Mouse (Mus musculus): ENCODE data around the gene Armt1. TPM values are rescaled to one million over a fixed set of nuclear protein-coding genes. Genes with fewer than 3 reads are reported as not detected.
"Not testable (repeated sequence)": the region's sequence is repeated elsewhere in the genome, so short reads cannot be mapped to it uniquely, and the experiment has no call there.

Gene Armt1
- polyA plus RNA-seq, 1 experiment from 2014 or later, result 10.3 TPM

DNA sequence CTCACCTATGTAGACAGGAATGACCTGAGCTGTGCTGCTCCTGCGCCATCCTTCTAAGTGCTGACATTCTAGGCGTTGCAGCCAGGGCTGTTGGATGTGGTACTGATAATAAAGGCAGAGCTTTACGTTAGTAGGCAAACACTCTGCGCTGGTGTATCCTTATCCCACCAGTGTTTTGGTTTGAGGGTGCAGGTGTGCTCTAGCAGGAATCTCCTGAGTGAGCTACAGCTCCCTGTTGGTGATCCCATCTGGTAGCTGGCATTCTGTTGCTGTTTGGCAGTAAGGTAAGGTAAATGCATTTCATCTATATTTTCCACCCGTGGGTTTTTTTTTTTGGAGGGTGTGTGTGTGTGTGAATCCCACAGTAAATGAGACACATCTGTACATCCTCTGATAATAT lies 34.2 kb upstream of the Armt1 start:
- Histone ChIP-seq H3K36me3 (peaks cover 4% of the 10 kb centered on the region), H3K27me3 (no peaks in the 10 kb centered on the region)
- 91% methylated on average over 5 of the region's 5 CpGs for WGBS

DNA sequence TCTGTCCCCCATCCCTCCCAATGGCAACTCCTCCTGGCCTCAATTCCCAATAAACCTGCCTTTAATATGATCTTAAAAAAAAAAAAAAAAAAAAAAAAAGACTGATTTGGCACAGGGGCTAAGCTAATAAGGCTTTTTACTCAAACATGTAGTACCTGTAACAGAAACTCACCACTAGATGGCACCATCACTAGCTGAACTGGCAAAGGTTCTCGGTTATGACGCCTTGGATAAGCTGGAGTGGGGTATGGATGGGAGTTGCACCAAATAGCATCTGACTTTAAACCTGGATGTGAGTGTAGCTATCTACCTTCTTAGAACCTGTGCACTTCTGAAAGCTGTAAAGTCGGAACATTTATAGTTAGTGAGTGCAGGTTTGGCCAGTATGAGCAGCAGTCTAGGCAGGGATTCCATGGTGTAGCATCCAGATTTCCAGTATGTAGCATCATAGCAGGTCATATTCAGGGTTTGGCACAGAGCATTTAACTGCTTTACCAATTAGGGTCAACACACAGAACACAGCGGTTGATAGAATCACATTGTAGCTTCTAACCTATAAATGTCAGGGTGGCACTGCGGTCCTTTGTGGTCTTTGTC lies 27.3 kb upstream of the Armt1 start:
- H3K36me3 ChIP-seq, result peaks cover 25% of the 10 kb centered on the region
- 58% methylated on average over 5 of the region's 5 CpGs for WGBS
- peak; percentile 66 for ATAC-seq (ENCODE audit: low FRiP score, low read depth)

More for the DNA sequence above, 34.2 kb upstream of the Armt1 start:
- Histone ChIP-seq H3K4me2 (no peak overlapping the region), H3K27ac (replicated peaks) (no peak overlapping the region), H3K4me1 (replicated peaks) (0 out of 2 replicates have a peak, but pooled peaks cover under 1% of the 10 kb centered on the region), H3K9me3 (no peaks in the 10 kb centered on the region), H3K9ac (no peak overlapping the region), H3K4me3 (no peak overlapping the region)
- no peak for ATAC-seq (ENCODE audit: low FRiP score, low read depth)

DNA sequence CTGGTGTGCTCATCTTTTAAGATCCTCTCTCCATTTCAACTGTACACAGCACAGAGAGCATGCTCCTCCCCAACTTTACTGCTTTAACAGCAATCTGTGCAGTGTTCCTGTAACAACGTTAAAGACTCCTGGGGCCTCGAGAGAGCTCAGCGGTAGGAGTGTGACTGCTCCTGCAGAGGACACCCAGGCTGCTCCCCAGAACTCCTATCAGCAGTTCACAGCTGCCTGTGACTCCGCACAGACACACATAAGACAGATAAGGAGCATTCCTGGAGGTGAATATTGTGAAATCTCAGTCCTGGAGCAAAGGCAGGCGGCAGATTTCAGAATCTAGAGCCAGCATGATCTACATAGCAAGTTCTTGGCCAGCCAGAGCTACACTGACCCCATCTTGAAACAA lies 26.8 kb upstream of the Armt1 start:
- Histone ChIP-seq H3K9me3 (no peaks in the 10 kb centered on the region), H3K4me1 (replicated peaks) (no peaks in the 10 kb centered on the region), H3K27me3 (no peaks in the 10 kb centered on the region), H3K4me3 (no peak overlapping the region), H3K9ac (no peak overlapping the region), H3K27ac (replicated peaks) (no peak overlapping the region), H3K4me2 (no peak overlapping the region), H3K36me3 (peaks cover 25% of the 10 kb centered on the region)
- ATAC-seq (ENCODE audit: low FRiP score, low read depth), result no peak; the same call in 1 of the 2 replicates
- 82% methylated on average over 5 of the region's 5 CpGs for WGBS

More for the DNA sequence above, 27.3 kb upstream of the Armt1 start:
- Histone ChIP-seq H3K9ac (no peak overlapping the region), H3K4me2 (no peak overlapping the region), H3K27me3 (no peaks in the 10 kb centered on the region), H3K27ac (replicated peaks) (no peak overlapping the region), H3K4me1 (replicated peaks) (no peaks in the 10 kb centered on the region), H3K4me3 (no peak overlapping the region), H3K9me3 (no peaks in the 10 kb centered on the region)

DNA sequence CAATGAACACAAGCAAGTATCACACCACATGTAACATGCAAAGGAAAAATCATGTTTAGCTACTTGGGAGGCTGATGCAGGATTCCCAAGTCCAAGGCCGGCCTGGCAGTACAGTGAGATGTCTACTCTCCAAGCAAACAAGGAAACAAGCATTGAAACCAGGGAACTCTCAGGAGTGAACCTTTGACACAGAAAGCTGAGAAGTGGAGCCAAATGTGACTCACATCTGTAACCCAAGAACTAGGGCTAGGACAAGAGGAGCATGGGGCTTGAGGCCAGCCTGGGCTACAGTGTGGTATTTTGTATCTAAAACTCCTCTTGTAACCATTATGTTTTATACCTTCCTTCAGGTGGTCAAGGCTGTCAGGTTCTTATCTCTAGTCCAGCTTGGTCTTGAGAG lies 25.1 kb upstream of the Armt1 start:
- Histone ChIP-seq H3K27ac (replicated peaks) (no peak overlapping the region), H3K27me3 (no peaks in the 10 kb centered on the region), H3K36me3 (peaks cover 32% of the 10 kb centered on the region), H3K9me3 (no peaks in the 10 kb centered on the region), H3K4me1 (replicated peaks) (no peaks in the 10 kb centered on the region), H3K4me2 (no peak overlapping the region), H3K4me3 (no peak overlapping the region), H3K9ac (no peak overlapping the region)
- ATAC-seq (ENCODE audit: low FRiP score, low read depth), result no peak
- WGBS, result 97% methylated on average over 1 of the region's 1 CpGs

DNA sequence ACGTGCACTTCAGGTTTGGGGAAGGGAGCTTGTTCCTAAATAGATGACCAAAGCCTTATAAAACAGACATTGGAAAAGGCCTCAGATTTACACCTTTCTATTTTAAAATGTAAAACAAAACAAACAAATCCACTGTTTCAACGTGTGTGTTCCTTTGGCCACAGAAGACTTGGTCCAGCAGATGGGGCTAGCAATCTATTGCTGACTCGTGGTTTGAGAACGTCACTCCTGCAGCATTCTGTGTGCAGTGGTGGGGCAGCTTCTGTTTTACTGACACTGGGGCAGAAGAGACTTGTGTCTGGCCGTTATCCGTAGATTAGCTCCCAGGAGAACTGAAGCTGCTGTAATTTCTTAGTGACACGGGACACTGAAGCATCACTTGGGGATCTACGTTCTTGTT lies 7.0 kb upstream of the Armt1 start:
- WGBS, result 80% methylated on average over 8 of the region's 8 CpGs
- Histone ChIP-seq H3K4me2 (no peak overlapping the region), H3K9ac (no peak overlapping the region), H3K9me3 (no peaks in the 10 kb centered on the region), H3K4me3 (no peak overlapping the region), H3K36me3 (peaks cover 32% of the 10 kb centered on the region), H3K4me1 (replicated peaks) (no peaks in the 10 kb centered on the region), H3K27ac (replicated peaks) (no peak overlapping the region), H3K27me3 (no peaks in the 10 kb centered on the region)
- no peak for ATAC-seq (ENCODE audit: low FRiP score, low read depth)

DNA sequence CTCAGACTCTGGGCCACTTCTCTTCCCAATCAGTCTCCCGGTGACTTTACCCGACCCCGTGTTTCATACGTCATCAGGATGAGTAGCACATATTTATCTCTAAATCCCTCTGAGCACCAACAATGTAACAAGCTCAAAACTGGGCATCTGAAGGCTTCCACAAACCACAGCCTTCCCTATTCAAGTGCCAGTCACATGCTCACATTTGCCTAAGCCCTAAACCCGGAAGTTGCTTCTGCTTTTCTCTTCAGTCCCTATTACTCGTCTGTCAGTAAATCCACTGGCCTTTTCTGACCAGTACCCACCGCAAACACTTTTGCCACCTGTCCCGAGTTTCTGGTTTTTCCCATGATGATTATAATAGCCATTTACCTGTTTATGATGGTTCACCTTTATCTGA lies 1.9 kb upstream of the Armt1 start:
- peaks cover 23% of the 10 kb centered on the region for H3K4me1 ChIP-seq (replicated peaks)
- H3K4me2 ChIP-seq, result no peak overlapping the region
- WGBS, result 94% methylated on average over 8 of the region's 8 CpGs
- no peaks in the 10 kb centered on the region for H3K9me3 ChIP-seq
- H3K4me3 ChIP-seq, result no peak overlapping the region
- no peak overlapping the region for H3K27ac ChIP-seq (replicated peaks)
- ATAC-seq (ENCODE audit: low FRiP score, low read depth), result no peak
- no peak overlapping the region for H3K9ac ChIP-seq
- peaks cover 14% of the 10 kb centered on the region for H3K36me3 ChIP-seq
- H3K27me3 ChIP-seq, result no peaks in the 10 kb centered on the region

DNA sequence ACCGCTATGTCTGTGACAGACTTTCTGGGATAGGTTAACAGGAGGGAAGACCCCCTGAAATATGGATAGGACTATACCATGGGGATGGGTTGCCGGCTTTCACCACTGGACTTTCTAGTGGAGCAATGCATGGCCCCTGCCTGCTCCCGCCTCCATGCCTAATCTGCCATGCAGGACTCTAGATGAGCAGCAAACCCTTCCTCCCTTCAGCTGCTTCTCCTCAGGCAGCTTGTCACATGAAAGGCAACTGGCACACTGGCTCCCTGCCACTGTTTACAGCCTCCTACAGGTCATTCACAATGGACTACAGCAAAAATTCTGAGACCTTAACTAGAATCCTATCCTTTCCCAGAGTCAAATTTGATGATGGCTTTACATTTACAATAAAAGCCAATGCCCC lies 1.4 kb upstream of the Armt1 start:
- Histone ChIP-seq H3K27me3 (no peaks in the 10 kb centered on the region), H3K9me3 (no peaks in the 10 kb centered on the region), H3K4me2 (peak overlapping the region; percentile 82), H3K9ac (peak overlapping the region; percentile 63; the same call in 1 of the 2 replicates), H3K27ac (replicated peaks) (no peak overlapping the region), H3K4me3 (peak overlapping the region; percentile 64; the same call in 1 of the 2 replicates), H3K36me3 (peaks cover 12% of the 10 kb centered on the region), H3K4me1 (replicated peaks) (peaks cover 23% of the 10 kb centered on the region)
- ATAC-seq (ENCODE audit: low FRiP score, low read depth), result no peak
- 78% methylated on average over 3 of the region's 3 CpGs for WGBS

DNA sequence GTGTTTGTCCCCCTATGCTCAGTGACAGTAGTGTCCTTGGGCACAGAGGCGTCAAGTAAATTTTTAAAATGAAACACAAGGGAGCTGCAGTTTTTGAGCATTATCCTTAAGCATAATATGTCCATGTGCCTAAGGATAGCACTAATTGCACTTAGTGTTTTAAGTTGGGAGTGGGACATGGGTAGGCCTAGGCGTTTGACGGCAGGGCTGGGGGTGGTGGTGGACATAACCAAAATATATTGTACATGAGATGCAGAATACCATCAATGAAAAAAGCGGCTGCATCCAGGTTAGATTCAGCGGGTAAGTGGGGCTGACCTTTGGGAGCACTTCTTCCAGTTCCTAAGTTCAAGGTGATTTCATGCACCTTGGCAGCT lies 533 bp upstream of the Armt1 start:
- Histone ChIP-seq H3K27me3 (no peaks in the 10 kb centered on the region), H3K4me1 (replicated peaks) (peaks cover 23% of the 10 kb centered on the region), H3K4me3 (peak overlapping the region; percentile 64), H3K36me3 (peaks cover 3% of the 10 kb centered on the region; the same call in 1 of the 2 replicates), H3K4me2 (peak overlapping the region; percentile 82), H3K9ac (peak overlapping the region; percentile 63), H3K27ac (replicated peaks) (peak overlapping the region; percentile 75), H3K9me3 (no peaks in the 10 kb centered on the region)
- ATAC-seq (ENCODE audit: low FRiP score, low read depth), result peak; percentile 44
- 12% methylated on average over 5 of the region's 5 CpGs for WGBS

DNA sequence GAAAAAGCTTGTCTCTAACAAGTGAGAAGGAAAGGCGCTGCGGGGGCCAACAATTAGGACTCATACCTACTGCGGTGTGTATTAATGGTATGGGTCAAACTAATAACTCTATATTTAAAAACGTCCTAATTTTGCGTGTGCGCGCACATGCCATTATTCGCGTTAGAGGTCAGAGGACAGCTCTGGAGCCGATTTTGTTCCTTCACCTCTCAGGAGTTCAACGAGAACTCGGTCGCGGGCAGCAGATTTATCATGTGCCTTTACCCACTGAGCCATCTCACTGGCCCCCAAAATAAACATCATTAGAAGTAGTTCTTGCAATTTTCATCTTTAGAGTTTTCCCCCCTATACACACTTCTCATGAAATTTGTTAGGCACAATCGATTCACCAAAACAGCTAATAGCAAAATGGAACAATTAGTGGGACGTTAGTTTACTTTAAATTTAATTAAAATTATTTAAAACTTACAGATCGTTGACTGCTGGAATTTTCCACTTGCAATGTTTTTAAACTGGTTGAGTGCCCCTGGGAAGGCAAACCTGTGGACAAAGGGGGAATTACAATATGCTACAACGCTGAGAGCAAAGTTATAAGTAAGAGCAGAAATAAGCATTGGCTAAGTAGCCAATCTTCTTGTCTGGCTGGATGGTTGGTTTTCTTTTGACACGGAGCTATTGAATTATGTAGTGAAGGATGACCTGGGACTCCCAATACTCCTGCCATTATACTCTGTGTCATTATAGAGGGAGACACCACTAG lies 909 bp downstream of the Armt1 start:
- peak overlapping the region; percentile 64 for H3K4me3 ChIP-seq
- peak overlapping the region; percentile 57 for H3K9ac ChIP-seq
- H3K4me1 ChIP-seq (replicated peaks), result peaks cover 23% of the 10 kb centered on the region
- no peaks in the 10 kb centered on the region for H3K27me3 ChIP-seq
- H3K4me2 ChIP-seq, result peak overlapping the region; percentile 82
- no peak for ATAC-seq (ENCODE audit: low FRiP score, low read depth)
- 10% methylated on average over 19 of the region's 19 CpGs for WGBS
- no peaks in the 10 kb centered on the region for H3K9me3 ChIP-seq
- 0 out of 2 replicates have a peak, but pooled peaks cover 6% of the 10 kb centered on the region for H3K36me3 ChIP-seq
- H3K27ac ChIP-seq (replicated peaks), result peak overlapping the region; percentile 86

DNA sequence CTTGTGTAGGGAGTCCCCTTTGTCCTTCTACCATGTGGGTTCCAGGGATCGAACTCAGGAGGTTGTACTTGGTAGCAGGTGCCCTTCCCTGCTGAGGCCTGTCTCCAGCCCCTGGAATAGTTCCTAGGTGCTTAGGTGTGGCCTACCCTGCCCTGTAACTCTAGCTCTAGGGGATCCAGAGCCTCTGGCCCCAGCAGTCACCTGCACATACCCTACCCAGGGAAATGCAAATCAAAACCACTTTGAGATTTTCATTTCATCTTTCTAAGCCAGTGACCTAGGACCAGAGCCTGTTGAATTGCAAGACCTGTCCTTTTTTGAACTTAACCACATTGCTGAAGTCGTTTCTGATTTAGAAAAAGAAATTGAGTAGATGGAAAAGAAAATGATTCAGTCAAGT lies 1.6 kb downstream of the Armt1 start:
- not testable (repeated sequence) for ATAC-seq (ENCODE audit: low FRiP score, low read depth); H3K4me3 ChIP-seq; H3K9ac ChIP-seq; H3K27me3 ChIP-seq; H3K36me3 ChIP-seq; H3K27ac ChIP-seq (replicated peaks); H3K9me3 ChIP-seq; H3K4me2 ChIP-seq
- peaks cover 23% of the 10 kb centered on the region for H3K4me1 ChIP-seq (replicated peaks)
- 96% methylated on average over 2 of the region's 2 CpGs for WGBS

DNA sequence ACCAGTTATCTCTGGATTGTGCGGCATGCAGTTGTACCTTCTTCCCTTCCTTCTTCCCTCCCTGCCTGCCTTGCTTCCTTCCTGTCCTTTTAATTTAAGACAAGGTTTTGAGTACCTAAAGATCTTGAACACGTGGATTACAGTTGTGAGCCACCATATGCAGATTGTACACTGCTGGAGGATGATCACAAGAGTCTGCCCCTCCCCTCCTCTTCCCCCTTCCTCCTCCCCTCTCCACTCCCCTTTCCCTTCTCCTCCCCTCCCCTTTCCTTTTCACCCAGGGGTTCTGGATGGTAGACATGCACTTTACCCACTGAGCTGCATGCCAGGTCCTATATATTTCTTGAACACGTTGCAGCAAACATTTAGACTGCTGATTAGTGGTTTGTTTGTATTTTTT lies 3.1 kb downstream of the Armt1 start:
- Histone ChIP-seq H3K4me2 (no peak overlapping the region), H3K27me3 (no peaks in the 10 kb centered on the region), H3K27ac (replicated peaks) (no peak overlapping the region), H3K4me3 (no peak overlapping the region), H3K4me1 (replicated peaks) (peaks cover 23% of the 10 kb centered on the region), H3K36me3 (peaks cover 13% of the 10 kb centered on the region), H3K9me3 (no peaks in the 10 kb centered on the region), H3K9ac (no peak overlapping the region)
- no peak for ATAC-seq (ENCODE audit: low FRiP score, low read depth)
- WGBS, result 92% methylated on average over 3 of the region's 3 CpGs

DNA sequence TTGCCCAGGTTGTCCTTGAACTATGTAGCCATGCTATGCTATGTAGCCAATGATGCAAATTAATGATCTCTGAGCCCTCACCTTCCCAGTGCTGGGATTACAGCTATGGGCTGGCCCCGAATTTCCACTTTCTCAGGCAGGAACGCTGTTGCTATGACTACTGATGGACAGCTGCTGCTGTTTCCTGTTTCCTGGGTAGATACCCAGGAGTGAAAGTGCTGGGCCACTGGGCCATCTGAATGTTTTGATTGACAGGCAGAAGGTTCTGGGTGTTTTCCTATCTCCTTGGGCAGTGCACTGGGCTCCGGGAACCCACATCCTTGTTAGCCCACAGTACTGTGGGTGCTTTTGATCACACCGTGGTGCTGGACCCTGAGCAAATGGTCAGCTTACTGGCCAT lies 24.1 kb downstream of the Armt1 start:
- WGBS, result 79% methylated on average over 4 of the region's 4 CpGs
- Histone ChIP-seq H3K4me3 (no peak overlapping the region), H3K36me3 (peaks cover 5% of the 10 kb centered on the region), H3K27ac (replicated peaks) (no peak overlapping the region), H3K9me3 (no peaks in the 10 kb centered on the region), H3K9ac (no peak overlapping the region), H3K4me1 (replicated peaks) (no peaks in the 10 kb centered on the region), H3K4me2 (no peak overlapping the region), H3K27me3 (no peaks in the 10 kb centered on the region)
- ATAC-seq (ENCODE audit: low FRiP score, low read depth), result no peak
